Mouse (Mus musculus) midbrain, postnatal 0 days (tissue): ENCODE results near the gene Znrf2. TPM values are rescaled to one million over a fixed set of nuclear protein-coding genes. Genes with fewer than 3 reads are reported as not detected.
"Not testable (repeated sequence)": the region's sequence is repeated elsewhere in the genome, so short reads cannot be mapped to it uniquely, and the experiment has no call there.

ENCODE experiments used
- ATAC-seq: fragments of 200-750 bp; cut with Nextera tagmentation; 2 replicates; pipeline ENCODE4 v1.8.0; 2017; ENCODE audit warnings: moderate number of reproducible peaks, mild to moderate bottlenecking, moderate TSS enrichment, moderate library complexity; ENCODE audit not compliant: low FRiP score
- DNase-seq: peaks from one replicate; pipeline ENCODE4 v3.0.0-alpha.2; 2015; ENCODE audit warnings: low spot score
- H3K27ac ChIP-seq: fragments of 300-500 bp; sonication (generic); 2 replicates; pipeline ENCODE4 v1.5.1; 2014; ENCODE audit warnings: low read depth, mild to moderate bottlenecking, low read length, mixed read lengths
- H3K27me3 ChIP-seq: fragments of 300-500 bp; sonication (generic); 2 replicates; pipeline ENCODE4 v1.6.1; 2014; ENCODE audit warnings: low read length, control low read depth, mixed read lengths; ENCODE audit not compliant: insufficient read depth
- H3K36me3 ChIP-seq: fragments of 300-500 bp; sonication (generic); 2 replicates; pipeline ENCODE4 v1.6.1; 2014; ENCODE audit warnings: low read length, control low read depth, mixed read lengths; ENCODE audit not compliant: insufficient read depth
- H3K4me1 ChIP-seq: fragments of 300-500 bp; sonication (generic); 2 replicates; pipeline ENCODE4 v1.6.1; 2014; ENCODE audit warnings: mild to moderate bottlenecking, control low read depth, antibody characterized with exemption, low read length, mixed read lengths; ENCODE audit not compliant: insufficient read depth
- H3K4me2 ChIP-seq: fragments of 300-500 bp; sonication (generic); 2 replicates; pipeline ENCODE4 v1.6.1; 2014; ENCODE audit warnings: low read depth, mild to moderate bottlenecking, low read length, mixed read lengths; ENCODE audit not compliant: poor library complexity, severe bottlenecking
- H3K4me3 ChIP-seq: fragments of 300-500 bp; sonication (generic); 2 replicates; pipeline ENCODE4 v1.5.1; 2014; ENCODE audit warnings: low read depth, mild to moderate bottlenecking, low read length, moderate library complexity
- H3K9ac ChIP-seq: fragments of 300-500 bp; sonication (generic); replicated peaks from 2 replicates; pipeline ENCODE4 v1.6.1; 2014; ENCODE audit warnings: mild to moderate bottlenecking, low read length, moderate library complexity, mixed read lengths; ENCODE audit not compliant: poor library complexity, severe bottlenecking
- H3K9me3 ChIP-seq: fragments of 300-500 bp; sonication (generic); 2 replicates; pipeline ENCODE4 v1.6.1; 2016; ENCODE audit warnings: low read length, control low read depth
- CTCF ChIP-seq: IDR thresholded peaks from 2 replicates; pipeline ENCODE4 v1.5.1; 2016; ENCODE audit warnings: antibody characterized with exemption, mild to moderate bottlenecking
- WGBS: fragments of 180-500 bp; shearing (Covaris S2); extraction: QIAGEN DNeasy Blood & Tissue Kit; methylation state at CpG from one replicate; pipeline ENCODE4 v1.1.7; 2014; 5-methylcytosine and 5-hydroxymethylcytosine counted together
- polyA plus RNA-seq: library from polyadenylated mRNA; unstranded; fragments of >200 nt; fragmentation: Nextera tagmentation; extraction: Ambion mirVana; gene quantifications from 2 replicates; pipeline ENCODE4 v1.2.1, GENCODE M21; 2015
- total RNA-seq: library from RNA; depleted of rRNA; stranded (reverse); fragments of >200 nt; gene quantifications from 2 replicates; pipeline ENCODE4 v1.2.3, GENCODE M21; 2014

The Znrf2 gene
- total and polyA plus RNA-seq, 2 experiments from 2014 or later, result 6.5 to 32.8 TPM

- Histone ChIP-seq H3K27ac (no peak overlapping the region), H3K4me3 (no peak overlapping the region), H3K9ac (no peak overlapping the region), H3K4me1 (0 out of 2 replicates have a peak, but pooled peaks cover 6% of the 10 kb centered on the region), H3K9me3 (no peaks in the 10 kb centered on the region), H3K4me2 (no peak overlapping the region), H3K27me3 (no peaks in the 10 kb centered on the region), H3K36me3 (no peaks in the 10 kb centered on the region)
- ATAC-seq (no peak), DNase-seq (no peak)
- WGBS, result 49% methylated on average over 4 of the region's 4 CpGs
- TF ChIP-seq CTCF, result no peak
Measured at GRCm38 (mm10) chr6:54849179-54850156, 32.8 kb downstream of the Znrf2 start.

GRCm38 (mm10) chr6:54851778-54852177 lies 35.1 kb downstream of the Znrf2 start:
- 52% methylated on average over 4 of the region's 4 CpGs for WGBS
- Histone ChIP-seq H3K9ac (no peak overlapping the region), H3K4me1 (0 out of 2 replicates have a peak, but pooled peaks cover 6% of the 10 kb centered on the region), H3K27me3 (no peaks in the 10 kb centered on the region), H3K4me2 (no peak overlapping the region), H3K9me3 (no peaks in the 10 kb centered on the region), H3K27ac (no peak overlapping the region), H3K4me3 (no peak overlapping the region), H3K36me3 (no peaks in the 10 kb centered on the region)
- ATAC-seq, result no peak
- DNase-seq, result no peak
- no peak for TF ChIP-seq CTCF

- H3K36me3 ChIP-seq, result no peaks in the 10 kb centered on the region
- H3K4me1 ChIP-seq, result 0 out of 2 replicates have a peak, but pooled peaks cover 6% of the 10 kb centered on the region
- no peak for DNase-seq
- no peak for TF ChIP-seq CTCF
- no peaks in the 10 kb centered on the region for H3K9me3 ChIP-seq
- WGBS, result 7% methylated on average over 3 of the region's 3 CpGs
- no peak overlapping the region for H3K9ac ChIP-seq
- H3K27ac ChIP-seq, result no peak overlapping the region
- H3K4me3 ChIP-seq, result no peak overlapping the region
- H3K4me2 ChIP-seq, result no peak overlapping the region
- ATAC-seq, result no peak
- no peaks in the 10 kb centered on the region for H3K27me3 ChIP-seq
Measured at GRCm38 (mm10) chr6:54852669-54853068, 36.0 kb downstream of the Znrf2 start.

DNA sequence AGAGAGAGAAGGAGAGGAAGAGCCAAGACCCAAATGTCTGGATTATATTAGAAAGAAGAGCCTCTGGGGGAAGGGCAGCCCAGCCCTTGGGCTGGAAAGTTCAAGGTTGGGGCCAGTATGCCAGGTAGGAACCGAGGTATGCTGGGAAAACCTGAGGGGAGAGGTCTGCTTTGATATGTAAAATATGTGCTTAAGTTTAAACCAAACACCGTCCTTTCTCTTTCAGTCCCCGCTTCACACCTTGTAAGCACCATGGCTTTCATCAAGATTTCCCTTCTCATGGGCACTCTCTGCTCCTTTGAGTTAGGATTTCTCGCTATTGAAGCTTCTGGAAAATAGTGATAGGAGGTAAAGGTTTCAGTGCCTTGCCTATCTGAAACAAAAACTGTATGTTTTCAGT lies 38.1 kb downstream of the Znrf2 start:
- ATAC-seq, result no peak
- no peaks in the 10 kb centered on the region for H3K9me3 ChIP-seq
- TF ChIP-seq CTCF, result no peak
- H3K4me1 ChIP-seq, result 0 out of 2 replicates have a peak, but pooled peaks cover 4% of the 10 kb centered on the region
- no peak overlapping the region for H3K27ac ChIP-seq
- H3K36me3 ChIP-seq, result no peaks in the 10 kb centered on the region
- no peaks in the 10 kb centered on the region for H3K27me3 ChIP-seq
- DNase-seq, result no peak
- H3K9ac ChIP-seq, result no peak overlapping the region
- no peak overlapping the region for H3K4me3 ChIP-seq
- no peak overlapping the region for H3K4me2 ChIP-seq
- 49% methylated on average over 4 of the region's 4 CpGs for WGBS

GRCm38 (mm10) chr6:54855801-54856583 lies 39.3 kb downstream of the Znrf2 start:
- no peak overlapping the region for H3K4me2 ChIP-seq
- H3K4me3 ChIP-seq, result no peak overlapping the region
- 0 out of 2 replicates have a peak, but pooled peaks cover 4% of the 10 kb centered on the region for H3K4me1 ChIP-seq
- H3K9ac ChIP-seq, result no peak overlapping the region
- TF ChIP-seq CTCF, result no peak
- H3K9me3 ChIP-seq, result no peaks in the 10 kb centered on the region
- ATAC-seq (no peak), DNase-seq (peak; percentile 13)
- H3K27ac ChIP-seq, result no peak overlapping the region
- no peaks in the 10 kb centered on the region for H3K36me3 ChIP-seq
- H3K27me3 ChIP-seq, result no peaks in the 10 kb centered on the region
- WGBS, result 57% methylated on average over 4 of the region's 4 CpGs

DNA sequence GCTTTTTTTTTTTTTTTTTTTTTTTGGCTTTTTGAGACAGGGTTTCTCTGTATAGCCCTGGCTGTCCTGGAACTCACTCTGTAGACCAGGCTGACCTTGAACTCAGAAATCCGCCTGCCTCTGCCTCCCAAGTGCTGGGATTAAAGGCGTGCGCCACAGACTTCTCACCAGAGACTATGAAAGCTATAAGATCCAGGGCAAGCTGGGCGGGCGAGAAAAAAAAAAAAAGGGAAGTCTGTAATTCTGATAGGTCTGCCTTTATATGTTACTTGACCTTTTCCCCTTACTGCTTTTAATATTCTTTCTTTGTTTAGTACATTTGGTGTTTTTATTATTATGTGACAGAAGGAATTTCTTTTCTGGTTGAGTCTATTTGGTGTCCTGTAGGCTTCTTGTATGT lies 42.4 kb downstream of the Znrf2 start:
- not testable (repeated sequence) for H3K4me1 ChIP-seq, H3K9me3 ChIP-seq, H3K4me3 ChIP-seq, H3K9ac ChIP-seq, H3K4me2 ChIP-seq, H3K27me3 ChIP-seq, ATAC-seq, DNase-seq, H3K27ac ChIP-seq, H3K36me3 ChIP-seq
- WGBS, result 94% methylated on average over 5 of the region's 5 CpGs
